Mouse (Mus musculus) limb, embryonic 11.5 days (tissue): ENCODE data around the gene Mrps27. TPM values are rescaled to one million over a fixed set of nuclear protein-coding genes. Genes with fewer than 3 reads are reported as not detected.

Source experiments
- ATAC-seq: fragments of 200-750 bp; cut with Nextera tagmentation; 2 replicates; pipeline ENCODE4 v1.8.0; 2017; ENCODE audit warnings: low read depth; ENCODE audit not compliant: insufficient number of reproducible peaks, low FRiP score, low TSS enrichment
- DNase-seq: peaks from one replicate; pipeline ENCODE4 v3.0.0-alpha.2; 2015; ENCODE audit warnings: low spot score
- H3K27ac ChIP-seq: fragments of 300-500 bp; sonication (generic); replicated peaks from 2 replicates; pipeline ENCODE4 v1.5.1; 2014; ENCODE audit warnings: low read depth, mild to moderate bottlenecking, low read length
- H3K27me3 ChIP-seq: fragments of 300-500 bp; sonication (generic); 2 replicates; pipeline ENCODE4 v1.6.1; 2014; ENCODE audit warnings: mild to moderate bottlenecking, low read length, mixed read lengths; ENCODE audit not compliant: control insufficient read depth, insufficient read depth
- H3K36me3 ChIP-seq: fragments of 300-500 bp; sonication (generic); 2 replicates; pipeline ENCODE4 v1.6.1; 2014; ENCODE audit warnings: mild to moderate bottlenecking, low read length, moderate library complexity, mixed read lengths; ENCODE audit not compliant: control insufficient read depth, insufficient read depth
- H3K4me1 ChIP-seq: fragments of 300-500 bp; sonication (generic); 2 replicates; pipeline ENCODE4 v1.6.1; 2014; ENCODE audit warnings: low read length, mixed read lengths; ENCODE audit not compliant: control insufficient read depth, insufficient read depth
- H3K4me2 ChIP-seq: fragments of 300-500 bp; sonication (generic); 2 replicates; pipeline ENCODE4 v1.6.1; 2014; ENCODE audit warnings: low read depth, mild to moderate bottlenecking, moderate library complexity; ENCODE audit not compliant: severe bottlenecking
- H3K4me3 ChIP-seq: fragments of 300-500 bp; sonication (generic); 2 replicates; pipeline ENCODE4 v1.5.1; 2014; ENCODE audit warnings: low read depth, low read length
- H3K9ac ChIP-seq: fragments of 300-500 bp; sonication (generic); 2 replicates; pipeline ENCODE4 v1.6.1; 2014; ENCODE audit warnings: mild to moderate bottlenecking, low read length
- H3K9me3 ChIP-seq: fragments of 300-500 bp; sonication (generic); 2 replicates; pipeline ENCODE4 v1.6.1; 2016; ENCODE audit warnings: low read length; ENCODE audit not compliant: control insufficient read depth
- WGBS: fragments of 180-500 bp; shearing (Covaris S2); extraction: QIAGEN DNeasy Blood & Tissue Kit; methylation state at CpG from one replicate; pipeline ENCODE4 v1.1.7; 2014; 5-methylcytosine and 5-hydroxymethylcytosine counted together
- polyA plus RNA-seq: library from polyadenylated mRNA; unstranded; fragments of >200 nt; fragmentation: Nextera tagmentation; extraction: Ambion mirVana; gene quantifications from 2 replicates; pipeline ENCODE4 v1.2.1, GENCODE M21; 2014

The Mrps27 gene
- polyA plus RNA-seq, 1 experiment from 2014 or later = 76.4 TPM

DNA sequence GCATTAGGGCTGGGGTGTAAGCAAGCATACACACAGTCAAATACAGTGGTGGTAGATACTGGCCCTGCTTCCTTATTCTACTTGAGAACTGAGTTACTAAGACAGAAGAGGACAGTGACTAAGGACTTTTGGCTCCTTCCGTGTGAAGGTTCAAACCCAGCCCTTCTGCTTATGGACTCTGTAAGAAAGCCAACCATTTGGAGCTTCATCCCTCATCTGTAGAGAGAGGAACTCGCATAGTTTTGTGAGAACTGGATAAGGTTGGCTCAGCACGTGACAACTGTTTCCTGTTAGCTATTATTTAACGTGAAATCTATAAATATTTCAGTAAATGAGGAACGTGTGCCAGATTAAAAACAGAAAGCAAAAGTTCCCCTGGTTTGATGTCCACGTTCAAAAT lies 7.1 kb upstream of the Mrps27 start:
- ATAC-seq = no peak
- no peaks in the 10 kb centered on the region for H3K27me3 ChIP-seq
- WGBS = 77% methylated on average over 6 of the region's 6 CpGs

DNA sequence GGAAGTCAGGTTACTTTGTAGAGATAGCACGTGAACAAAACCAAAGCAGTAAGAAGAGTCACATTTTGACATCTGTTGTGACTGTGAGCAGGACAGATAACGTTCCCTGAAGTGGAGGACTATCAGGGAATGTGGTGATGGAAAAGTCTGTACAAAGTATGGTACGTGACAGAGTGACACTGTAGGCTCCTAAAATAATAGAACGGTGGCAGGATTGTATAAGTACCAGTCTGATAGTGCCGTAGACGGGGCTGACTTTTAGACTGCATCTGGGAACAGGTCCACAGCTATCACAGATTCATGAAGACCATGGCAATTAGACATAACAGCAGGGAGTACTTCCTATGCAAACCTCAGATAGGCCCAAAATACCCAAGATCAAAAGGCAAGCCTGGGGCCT lies 3.1 kb upstream of the Mrps27 start:
- Histone ChIP-seq H3K27ac (no peak overlapping the region), H3K4me3 (no peak overlapping the region), H3K4me1 (peaks cover 4% of the 10 kb centered on the region), H3K9ac (no peak overlapping the region), H3K36me3 (peaks cover 10% of the 10 kb centered on the region), H3K27me3 (no peaks in the 10 kb centered on the region), H3K4me2 (no peak overlapping the region), H3K9me3 (no peaks in the 10 kb centered on the region)
- WGBS = 96% methylated on average over 6 of the region's 6 CpGs
- DNase-seq (no peak), ATAC-seq (no peak)

More for the DNA sequence above, 7.1 kb upstream of the Mrps27 start:
- H3K4me1 ChIP-seq = no peaks in the 10 kb centered on the region
- no peaks in the 10 kb centered on the region for H3K9me3 ChIP-seq
- no peak for DNase-seq
- H3K36me3 ChIP-seq = peaks cover 17% of the 10 kb centered on the region
- no peak overlapping the region for H3K4me3 ChIP-seq
- H3K9ac ChIP-seq = no peak overlapping the region
- H3K27ac ChIP-seq = no peak overlapping the region
- no peak overlapping the region for H3K4me2 ChIP-seq

DNA sequence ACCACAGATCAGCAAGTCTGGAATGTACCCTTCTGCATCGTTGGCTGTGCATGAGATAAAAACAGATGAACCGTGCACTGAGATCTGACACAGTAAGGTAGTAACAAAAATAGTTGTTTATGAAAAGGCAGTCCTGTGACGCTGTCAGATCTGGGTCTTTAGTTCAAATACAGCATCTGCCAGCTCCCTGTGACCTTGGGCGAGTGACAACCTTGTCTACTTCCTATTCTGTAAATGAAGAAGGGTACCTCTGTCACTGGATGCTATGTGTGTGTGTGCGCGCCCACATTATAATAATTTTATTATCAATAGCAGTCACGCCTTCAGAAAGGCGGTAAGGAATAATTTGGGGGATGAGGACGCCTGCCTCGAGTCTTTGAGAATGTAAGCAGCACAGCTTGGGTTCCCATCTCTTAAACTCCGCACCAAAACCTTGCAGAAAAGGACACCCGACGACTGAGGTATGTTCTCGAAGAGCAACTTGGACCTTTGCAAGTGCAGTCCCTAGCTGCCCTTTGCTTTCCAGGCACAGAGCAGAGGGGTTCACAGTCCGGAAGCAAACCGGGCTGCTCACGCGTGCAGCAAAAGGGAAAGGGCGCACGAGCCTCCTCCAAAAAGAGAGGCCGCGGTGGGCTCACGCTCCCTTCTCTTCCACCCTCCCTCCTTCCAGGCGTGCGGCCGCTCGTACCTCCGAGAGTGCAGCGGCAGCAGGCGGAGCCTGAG lies 549 bp upstream of the Mrps27 start:
- Histone ChIP-seq H3K4me1 (peaks cover 4% of the 10 kb centered on the region), H3K36me3 (peaks cover 10% of the 10 kb centered on the region), H3K4me3 (peak overlapping the region; percentile 87), H3K9ac (peak overlapping the region; percentile 91), H3K4me2 (peak overlapping the region; percentile 81), H3K27me3 (no peaks in the 10 kb centered on the region), H3K27ac (no peak overlapping the region; the same call in 1 of the 2 replicates), H3K9me3 (no peaks in the 10 kb centered on the region)
- DNase-seq (no peak), ATAC-seq (peak; percentile 85)
- 3% methylated on average over 28 of the region's 30 CpGs for WGBS

DNA sequence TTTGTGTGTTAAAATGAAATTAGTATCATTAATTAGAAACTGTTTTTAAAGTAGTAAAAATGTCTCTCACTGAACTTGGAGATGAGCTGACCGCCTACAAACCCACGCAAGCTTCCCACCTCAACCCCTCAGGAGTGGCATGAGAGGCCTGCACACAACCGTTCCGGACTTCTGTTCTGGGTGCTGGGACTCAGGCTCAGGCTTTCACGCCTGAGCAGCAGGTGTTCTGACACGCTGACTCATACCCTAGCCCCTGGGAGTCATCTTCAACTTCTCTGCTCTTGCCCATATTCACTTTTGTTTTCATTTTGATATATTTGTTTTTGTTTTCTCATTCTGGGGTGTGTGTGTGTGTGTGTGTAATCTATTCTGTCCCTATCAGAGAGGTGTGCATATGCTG lies 5.4 kb downstream of the Mrps27 start:
- Histone ChIP-seq H3K27ac (no peak overlapping the region), H3K27me3 (no peaks in the 10 kb centered on the region), H3K4me3 (no peak overlapping the region), H3K4me1 (no peaks in the 10 kb centered on the region; the same call in 1 of the 2 replicates), H3K9ac (no peak overlapping the region), H3K36me3 (no peaks in the 10 kb centered on the region; the same call in 1 of the 2 replicates), H3K4me2 (no peak overlapping the region), H3K9me3 (no peaks in the 10 kb centered on the region)
- 91% methylated on average over 6 of the region's 6 CpGs for WGBS
- DNase-seq (no peak), ATAC-seq (no peak)

DNA sequence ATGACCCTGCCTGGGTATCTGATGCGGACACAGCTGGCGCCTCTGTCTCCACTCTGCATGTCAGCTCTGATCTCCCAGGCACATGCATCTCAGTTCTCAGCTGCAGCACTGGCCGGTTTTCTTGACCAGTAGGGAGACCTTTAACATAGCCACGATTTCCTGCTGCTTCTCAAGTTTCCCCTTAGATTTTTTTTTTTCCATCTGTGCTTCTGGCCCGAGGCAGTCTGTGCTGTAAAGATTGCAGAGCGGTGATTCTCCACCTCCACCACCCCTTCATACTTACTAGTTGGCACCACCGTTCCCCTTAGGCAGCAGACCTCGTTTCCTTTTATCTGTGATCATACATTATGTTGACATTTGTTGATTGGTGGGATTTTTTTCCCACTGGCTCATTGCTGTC lies 6.6 kb downstream of the Mrps27 start:
- 61% methylated on average over 8 of the region's 8 CpGs for WGBS

DNA sequence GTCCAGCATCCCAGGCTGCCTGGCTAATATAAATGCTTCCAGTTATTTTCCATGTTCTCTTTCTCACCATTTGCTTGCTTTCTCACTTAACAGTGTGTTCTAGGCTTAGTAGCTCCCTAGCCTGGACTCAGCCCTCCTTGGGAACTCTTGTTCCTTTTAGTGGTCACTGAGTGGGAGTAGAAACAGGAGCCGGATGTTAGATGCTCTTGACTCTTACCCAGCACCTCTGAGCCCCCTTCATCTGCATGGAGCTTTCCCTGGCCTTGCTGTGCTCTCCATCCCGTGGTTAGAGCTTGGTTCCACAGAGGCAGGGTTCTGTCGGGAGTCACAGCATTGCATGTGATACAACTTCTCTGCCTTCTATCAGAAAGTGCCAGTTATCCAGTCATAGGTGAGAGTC lies 7.0 kb downstream of the Mrps27 start:
- 87% methylated on average over 3 of the region's 3 CpGs for WGBS
- no peak for DNase-seq

More for the DNA sequence above, 6.6 kb downstream of the Mrps27 start:
- no peak overlapping the region for H3K4me3 ChIP-seq
- H3K9ac ChIP-seq = no peak overlapping the region
- H3K36me3 ChIP-seq = no peaks in the 10 kb centered on the region; the same call in 1 of the 2 replicates
- no peaks in the 10 kb centered on the region for H3K27me3 ChIP-seq
- no peak overlapping the region for H3K27ac ChIP-seq
- no peak for DNase-seq
- H3K9me3 ChIP-seq = no peaks in the 10 kb centered on the region
- ATAC-seq = no peak
- no peak overlapping the region for H3K4me2 ChIP-seq
- no peaks in the 10 kb centered on the region for H3K4me1 ChIP-seq

DNA sequence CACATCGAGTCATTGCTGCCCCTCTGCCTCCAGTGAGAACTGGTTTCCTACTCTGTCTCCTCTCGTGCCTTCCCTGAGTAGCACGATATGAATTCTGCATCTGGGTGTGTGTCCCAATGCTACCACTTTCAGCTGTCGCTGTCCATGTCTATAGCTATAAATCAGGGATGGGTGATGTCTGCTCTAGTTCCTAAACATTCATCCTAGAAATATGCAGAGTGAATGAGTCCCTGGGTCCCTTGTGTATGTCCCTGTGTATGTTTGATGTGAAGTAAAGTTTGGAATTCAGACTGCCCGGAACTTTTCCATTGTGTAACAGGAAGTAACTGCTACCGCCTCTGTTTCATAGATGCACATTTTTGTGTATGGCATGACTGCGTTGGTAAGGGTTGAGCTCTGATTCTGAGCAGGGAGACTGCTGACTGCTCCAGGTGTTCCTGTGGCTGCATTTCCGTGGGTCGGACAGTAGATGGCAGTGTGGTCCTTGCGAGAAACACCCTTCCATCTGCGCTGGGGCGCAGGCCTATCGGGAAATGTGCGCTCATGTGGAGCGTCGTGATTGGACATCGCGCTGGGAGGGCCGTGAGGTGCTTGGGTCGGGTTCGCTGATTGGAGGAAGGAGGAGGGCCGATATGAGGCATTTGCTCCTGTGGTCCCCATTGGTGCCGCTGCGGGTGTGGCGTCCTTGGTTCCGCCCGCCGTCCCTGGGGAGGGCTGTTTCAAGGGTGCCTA lies 8.3 kb downstream of the Mrps27 start:
- H3K27me3 ChIP-seq = no peaks in the 10 kb centered on the region
- WGBS = 12% methylated on average over 28 of the region's 28 CpGs
- no peaks in the 10 kb centered on the region for H3K4me1 ChIP-seq
- H3K4me2 ChIP-seq = peak overlapping the region; percentile 36
- H3K9me3 ChIP-seq = no peaks in the 10 kb centered on the region
- H3K36me3 ChIP-seq = no peaks in the 10 kb centered on the region; the same call in 1 of the 2 replicates
- H3K27ac ChIP-seq = 0 out of 2 replicates have a peak overlapping the region, but pooled peaks have one; percentile 12
- ATAC-seq (peak; percentile 99), DNase-seq (peak; percentile 95)
- H3K9ac ChIP-seq = peak overlapping the region; percentile 52
- H3K4me3 ChIP-seq = peak overlapping the region; percentile 29

More for the DNA sequence above, 7.0 kb downstream of the Mrps27 start:
- Histone ChIP-seq H3K27me3 (no peaks in the 10 kb centered on the region), H3K27ac (no peak overlapping the region), H3K4me3 (no peak overlapping the region), H3K9ac (no peak overlapping the region), H3K9me3 (no peaks in the 10 kb centered on the region), H3K4me2 (no peak overlapping the region), H3K4me1 (no peaks in the 10 kb centered on the region), H3K36me3 (no peaks in the 10 kb centered on the region; the same call in 1 of the 2 replicates)
- no peak for ATAC-seq

DNA sequence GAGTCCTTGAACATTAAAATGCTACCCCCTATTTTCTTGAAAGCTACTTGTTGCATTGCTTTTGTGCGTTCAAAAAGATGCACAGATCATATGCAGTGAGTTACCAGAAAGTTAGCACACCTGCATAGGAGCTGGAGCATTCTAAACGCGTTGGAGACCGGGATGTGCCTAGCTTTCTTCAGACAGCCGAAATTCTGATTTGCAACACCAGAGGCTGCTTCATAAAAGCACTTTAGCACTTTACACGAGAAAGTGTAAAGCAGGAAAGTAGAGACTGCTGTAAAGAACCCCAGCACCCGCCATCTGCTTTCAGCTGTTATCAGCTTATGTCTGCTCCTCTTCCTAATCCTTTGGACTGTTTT lies 8.9 kb downstream of the Mrps27 start:
- no peak for DNase-seq
- Histone ChIP-seq H3K27me3 (no peaks in the 10 kb centered on the region), H3K9me3 (no peaks in the 10 kb centered on the region), H3K4me1 (no peaks in the 10 kb centered on the region), H3K9ac (peak overlapping the region; percentile 52), H3K27ac (0 out of 2 replicates have a peak overlapping the region, but pooled peaks have one; percentile 0), H3K36me3 (no peaks in the 10 kb centered on the region), H3K4me2 (peak overlapping the region; percentile 36), H3K4me3 (peak overlapping the region; percentile 29)
- no peak; the same call in 1 of the 2 replicates for ATAC-seq
- WGBS = 16% methylated on average over 7 of the region's 7 CpGs
